Mouse (Mus musculus) activated CD4-positive, CD25-positive, alpha-beta regulatory T cell (primary cell): ENCODE data around the gene Plekhm3. TPM values are rescaled to one million over a fixed set of nuclear protein-coding genes. Genes with fewer than 3 reads are reported as not detected.

Experiments
- polyA plus RNA-seq, 2 experiments: library from polyadenylated mRNA; unstranded; fragments of 100-300 nt; shearing (Covaris generic); gene quantifications; one replicate each; pipeline ENCODE4 v1.2.1; 2017

Gene Plekhm3
- polyA plus RNA-seq, result 1 to 10 TPM; 2.5 to 3.0 TPM

GRCm38 (mm10) chr1:64956479-64956961 lies at the start of gene Plekhm3:
Plekhm3 (minus strand) TSS chr1:64956824.

GRCm38 (mm10) chr1:64737502-64738179 lies 219.0 kb downstream of the Plekhm3 start, which contains the start of gene Fzd5:
Fzd5 (minus strand) TSS chr1:64737751.

Other genes starting within 250 kb of the Plekhm3 start
- under 1 TPM; 0.04 to 0.80 TPM for gene Fzd5, start 219.1 kb downstream of the Plekhm3 start, polyA plus RNA-seq
- gene Akr1cl, start 75.9 kb upstream of the Plekhm3 start, polyA plus RNA-seq, result under 1 TPM in 1 of 2 experiments, not detected in 1; 0.86 TPM
- not detected for gene Cryge, start 94.3 kb upstream of the Plekhm3 start, polyA plus RNA-seq
- not detected for gene Crygd, start 106.6 kb upstream of the Plekhm3 start, polyA plus RNA-seq
- not detected for gene Crygc, start 116.9 kb upstream of the Plekhm3 start, polyA plus RNA-seq
- gene Crygb, start 125.5 kb upstream of the Plekhm3 start, polyA plus RNA-seq, result not detected
- not detected for gene Cryga, start 146.5 kb upstream of the Plekhm3 start, polyA plus RNA-seq
- gene Gm28845, start 162.7 kb upstream of the Plekhm3 start, polyA plus RNA-seq, result not detected
- not detected for gene D630023F18Rik, start 166.4 kb upstream of the Plekhm3 start, polyA plus RNA-seq
- 10 to 100 TPM in 1 of 2 experiments, 1 to 10 TPM in 1; 10.0 to 12.3 TPM for gene Idh1, start 229.7 kb upstream of the Plekhm3 start, polyA plus RNA-seq
- gene Pikfyve, start 229.9 kb upstream of the Plekhm3 start, polyA plus RNA-seq, result 10 to 100 TPM; 19.9 to 26.1 TPM